Mouse (Mus musculus) bone marrow macrophage, adult 2 months (primary cell): ENCODE results near the gene 1700029F12Rik.

ENCODE experiments used
- CTCF ChIP-seq: IDR thresholded peaks from 2 replicates; pipeline ENCODE4 v1.5.1; 2012; ENCODE audit warnings: low read depth, mild to moderate bottlenecking, low read length, moderate library complexity
- POLR2A ChIP-seq: IDR thresholded peaks from 2 replicates; pipeline ENCODE4 v1.6.1; 2012; ENCODE audit warnings: mild to moderate bottlenecking, low read depth, low read length, borderline replicate concordance

DNA sequence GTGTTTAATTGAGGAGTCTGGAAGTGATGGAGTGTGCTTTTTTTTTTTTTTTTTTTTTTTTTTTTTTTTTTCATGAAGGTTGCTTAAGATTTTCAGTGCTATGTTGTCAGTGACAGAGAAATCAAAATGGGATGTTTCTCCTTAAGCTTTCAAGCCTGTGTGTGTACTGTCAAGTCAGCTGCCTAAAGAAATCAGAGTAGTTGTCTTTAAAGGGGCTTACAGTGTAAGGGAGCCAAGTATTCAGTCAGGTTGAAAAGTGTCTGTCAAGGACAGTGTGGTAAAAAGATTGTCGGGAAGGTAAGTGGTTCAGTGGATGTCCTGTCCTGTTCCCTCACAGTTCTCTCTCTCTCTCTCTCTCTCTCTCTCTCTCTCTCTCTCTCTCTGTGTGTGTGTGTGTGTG is 39.3 kb upstream of the 1700029F12Rik start:
- no peak for TF ChIP-seq CTCF
- no peak for TF ChIP-seq POLR2A
